Mouse (Mus musculus): ENCODE data around the gene Fthl17e. TPM values are rescaled to one million over a fixed set of nuclear protein-coding genes. Genes with fewer than 3 reads are reported as not detected.
"Not testable (repeated sequence)": the region's sequence is repeated elsewhere in the genome, so short reads cannot be mapped to it uniquely, and the experiment has no call there.

The Fthl17e gene
- not detected in 2 replicates for polyA plus RNA-seq (2015; fragmentation: Nextera tagmentation; extraction: Ambion mirVana)

GRCm38 (mm10) chrX:9033193-9033592 lies at the start of gene Fthl17e:
Fthl17e (plus strand) TSS chrX:9033493.
- no CpG with 5 or more reads among the region's 10 CpGs for WGBS
- H3K27ac ChIP-seq (ENCODE audit: low read length); ATAC-seq (ENCODE audit: low read depth); H3K4me1 ChIP-seq (replicated peaks; ENCODE audit: control insufficient read depth, insufficient read depth, low read length); H3K4me3 ChIP-seq (ENCODE audit: low read length); H3K36me3 ChIP-seq (ENCODE audit: control insufficient read depth, insufficient read depth, low read length); H3K27me3 ChIP-seq (ENCODE audit: control insufficient read depth, insufficient read depth, low read depth, low read length); H3K9ac ChIP-seq (ENCODE audit: low read length); H3K9me3 ChIP-seq (ENCODE audit: control insufficient read depth, low read length); H3K4me2 ChIP-seq (ENCODE audit: low read depth, low read length): not testable (repeated sequence)

GRCm38 (mm10) chrX:8986655-8987054 lies 46.6 kb upstream of the Fthl17e start, which contains the start of gene Fthl17d:
Fthl17d (minus strand) TSS chrX:8986755.
- H3K4me3 ChIP-seq (ENCODE audit: low read length); H3K27me3 ChIP-seq (ENCODE audit: control insufficient read depth, insufficient read depth, low read depth, low read length); H3K27ac ChIP-seq (ENCODE audit: low read length); H3K4me2 ChIP-seq (ENCODE audit: low read depth, low read length); H3K9ac ChIP-seq (ENCODE audit: low read length); ATAC-seq (ENCODE audit: low read depth); H3K36me3 ChIP-seq (ENCODE audit: control insufficient read depth, insufficient read depth, low read length); H3K9me3 ChIP-seq (ENCODE audit: control insufficient read depth, low read length); H3K4me1 ChIP-seq (replicated peaks; ENCODE audit: control insufficient read depth, insufficient read depth, low read length): not testable (repeated sequence)
- no CpG with 5 or more reads among the region's 9 CpGs for WGBS

DNA sequence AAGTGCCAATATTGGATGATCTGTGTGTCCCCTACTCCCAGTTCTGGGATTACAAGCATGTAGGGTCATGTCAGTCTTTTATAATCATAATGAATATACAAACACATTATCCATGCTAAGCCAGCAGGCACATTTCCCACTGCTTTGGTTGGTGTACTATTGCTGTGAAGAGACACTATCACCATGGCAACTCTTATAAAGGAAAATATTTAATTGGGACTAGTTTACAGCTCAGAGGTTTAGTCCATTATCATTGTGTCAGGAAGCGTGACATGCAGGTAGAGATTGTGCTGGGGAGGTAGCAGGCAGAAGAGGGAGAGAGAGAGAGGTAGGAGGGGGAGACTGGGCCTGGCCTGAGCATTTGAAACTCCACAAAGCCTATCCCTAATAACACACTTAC lies 17.2 kb upstream of the Fthl17e start:
- Histone ChIP-seq H3K36me3 (ENCODE audit: control insufficient read depth, insufficient read depth, low read length) (no peaks in the 10 kb centered on the region), H3K4me1 (replicated peaks; ENCODE audit: control insufficient read depth, insufficient read depth, low read length) (no peaks in the 10 kb centered on the region), H3K27ac (ENCODE audit: low read length) (no peak overlapping the region), H3K9ac (ENCODE audit: low read length) (no peak overlapping the region), H3K4me3 (ENCODE audit: low read length) (no peak overlapping the region), H3K4me2 (ENCODE audit: low read depth, low read length) (no peak overlapping the region), H3K9me3 (ENCODE audit: control insufficient read depth, low read length) (no peaks in the 10 kb centered on the region), H3K27me3 (ENCODE audit: control insufficient read depth, insufficient read depth, low read depth, low read length) (no peaks in the 10 kb centered on the region)
- no peak for ATAC-seq (ENCODE audit: low read depth)
- WGBS, result 60% methylated on average over 1 of the region's 1 CpGs

- no peak for ATAC-seq (ENCODE audit: low read depth)
- no peak overlapping the region for H3K4me3 ChIP-seq (ENCODE audit: low read length)
- no peak overlapping the region for H3K27ac ChIP-seq (ENCODE audit: low read length)
- WGBS, result 51% methylated on average over 10 of the region's 10 CpGs
- H3K4me1 ChIP-seq (replicated peaks; ENCODE audit: control insufficient read depth, insufficient read depth, low read length), result no peaks in the 10 kb centered on the region
- no peaks in the 10 kb centered on the region for H3K36me3 ChIP-seq (ENCODE audit: control insufficient read depth, insufficient read depth, low read length)
- no peaks in the 10 kb centered on the region for H3K27me3 ChIP-seq (ENCODE audit: control insufficient read depth, insufficient read depth, low read depth, low read length)
- H3K4me2 ChIP-seq (ENCODE audit: low read depth, low read length), result no peak overlapping the region
- H3K9ac ChIP-seq (ENCODE audit: low read length), result no peak overlapping the region
- H3K9me3 ChIP-seq (ENCODE audit: control insufficient read depth, low read length), result no peaks in the 10 kb centered on the region
Observed at GRCm38 (mm10) chrX:9019481-9019880, 13.8 kb upstream of the Fthl17e start.

GRCm38 (mm10) chrX:9041611-9042010 lies 8.3 kb downstream of the Fthl17e start:
- not testable (repeated sequence) for ATAC-seq (ENCODE audit: low read depth); H3K9me3 ChIP-seq (ENCODE audit: control insufficient read depth, low read length); H3K4me3 ChIP-seq (ENCODE audit: low read length); H3K36me3 ChIP-seq (ENCODE audit: control insufficient read depth, insufficient read depth, low read length); H3K4me2 ChIP-seq (ENCODE audit: low read depth, low read length); H3K27me3 ChIP-seq (ENCODE audit: control insufficient read depth, insufficient read depth, low read depth, low read length); H3K27ac ChIP-seq (ENCODE audit: low read length); H3K4me1 ChIP-seq (replicated peaks; ENCODE audit: control insufficient read depth, insufficient read depth, low read length); H3K9ac ChIP-seq (ENCODE audit: low read length)
- WGBS, result 33% methylated on average over 3 of the region's 4 CpGs

DNA sequence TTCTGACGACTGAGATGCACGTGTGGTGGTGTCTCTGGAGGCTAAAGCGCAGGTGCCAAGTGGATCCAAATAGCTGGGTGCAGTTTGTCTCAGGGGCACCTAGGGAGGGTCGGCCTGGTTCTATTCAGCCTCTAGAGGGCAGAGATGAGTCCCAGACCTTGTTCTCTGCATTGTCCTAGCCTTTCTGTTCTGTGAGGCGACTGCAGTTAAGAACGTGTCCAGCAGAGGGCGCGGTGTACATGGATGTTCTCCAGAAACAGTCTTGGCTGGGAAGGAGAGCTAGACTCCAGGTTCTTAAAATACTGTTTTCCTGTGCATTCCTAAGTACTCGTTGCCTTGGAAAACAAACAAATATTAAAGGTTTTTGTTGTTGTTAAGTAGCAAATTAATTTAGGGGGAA lies 27.7 kb downstream of the Fthl17e start:
- H3K4me3 ChIP-seq (ENCODE audit: low read length); H3K27me3 ChIP-seq (ENCODE audit: control insufficient read depth, insufficient read depth, low read depth, low read length); H3K9ac ChIP-seq (ENCODE audit: low read length); H3K27ac ChIP-seq (ENCODE audit: low read length); H3K4me2 ChIP-seq (ENCODE audit: low read depth, low read length); H3K36me3 ChIP-seq (ENCODE audit: control insufficient read depth, insufficient read depth, low read length); H3K4me1 ChIP-seq (replicated peaks; ENCODE audit: control insufficient read depth, insufficient read depth, low read length); ATAC-seq (ENCODE audit: low read depth); H3K9me3 ChIP-seq (ENCODE audit: control insufficient read depth, low read length): not testable (repeated sequence)
- whole genome bisulfite sequencing, result 10% methylated on average over 6 of the region's 9 CpGs

- no peak overlapping the region for H3K9ac ChIP-seq (ENCODE audit: low read length)
- H3K4me3 ChIP-seq (ENCODE audit: low read length), result no peak overlapping the region
- no peaks in the 10 kb centered on the region for H3K4me1 ChIP-seq (replicated peaks; ENCODE audit: control insufficient read depth, insufficient read depth, low read length)
- H3K9me3 ChIP-seq (ENCODE audit: control insufficient read depth, low read length), result no peaks in the 10 kb centered on the region
- no peak overlapping the region for H3K27ac ChIP-seq (ENCODE audit: low read length)
- H3K36me3 ChIP-seq (ENCODE audit: control insufficient read depth, insufficient read depth, low read length), result no peaks in the 10 kb centered on the region
- no peaks in the 10 kb centered on the region for H3K27me3 ChIP-seq (ENCODE audit: control insufficient read depth, insufficient read depth, low read depth, low read length)
- H3K4me2 ChIP-seq (ENCODE audit: low read depth, low read length), result no peak overlapping the region
- 86% methylated on average over 4 of the region's 4 CpGs for WGBS
- ATAC-seq (ENCODE audit: low read depth), result no peak
Observed at GRCm38 (mm10) chrX:9062101-9062500, 28.8 kb downstream of the Fthl17e start.

DNA sequence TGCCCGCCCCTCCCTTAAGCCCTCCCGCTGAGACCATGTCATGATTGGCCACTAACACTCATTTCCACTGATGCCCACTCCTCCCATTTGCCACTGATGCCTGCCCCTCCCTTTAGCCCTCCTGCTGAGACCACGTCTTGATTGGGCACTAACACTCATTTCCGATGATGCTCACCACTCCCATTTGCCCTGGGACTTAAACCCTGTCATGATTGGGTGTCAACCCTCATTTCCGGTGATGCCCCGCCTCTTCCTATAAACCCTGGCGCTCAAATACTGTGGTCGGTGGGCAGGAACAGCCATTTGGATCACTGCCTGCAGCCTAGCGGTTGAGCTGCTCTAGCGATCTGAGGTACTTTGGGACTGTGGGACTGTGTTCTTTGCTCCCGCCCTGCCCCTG lies 29.4 kb downstream of the Fthl17e start, which contains the start of gene Fthl17f:
TSS of gene Fthl17f (plus strand) at position 301 of the 400 bp plus-strand sequence.
- H3K27ac ChIP-seq (ENCODE audit: low read length); H3K4me2 ChIP-seq (ENCODE audit: low read depth, low read length); H3K9me3 ChIP-seq (ENCODE audit: control insufficient read depth, low read length); H3K36me3 ChIP-seq (ENCODE audit: control insufficient read depth, insufficient read depth, low read length); H3K4me3 ChIP-seq (ENCODE audit: low read length); H3K4me1 ChIP-seq (replicated peaks; ENCODE audit: control insufficient read depth, insufficient read depth, low read length); ATAC-seq (ENCODE audit: low read depth); H3K27me3 ChIP-seq (ENCODE audit: control insufficient read depth, insufficient read depth, low read depth, low read length); H3K9ac ChIP-seq (ENCODE audit: low read length): not testable (repeated sequence)
- 89% methylated on average over 11 of the region's 11 CpGs for WGBS

GRCm38 (mm10) chrX:9077699-9078098 lies 44.4 kb downstream of the Fthl17e start:
- not testable (repeated sequence) for H3K4me3 ChIP-seq (ENCODE audit: low read length); H3K9ac ChIP-seq (ENCODE audit: low read length); H3K9me3 ChIP-seq (ENCODE audit: control insufficient read depth, low read length); H3K4me2 ChIP-seq (ENCODE audit: low read depth, low read length); H3K4me1 ChIP-seq (replicated peaks; ENCODE audit: control insufficient read depth, insufficient read depth, low read length); H3K27me3 ChIP-seq (ENCODE audit: control insufficient read depth, insufficient read depth, low read depth, low read length); H3K36me3 ChIP-seq (ENCODE audit: control insufficient read depth, insufficient read depth, low read length); ATAC-seq (ENCODE audit: low read depth); H3K27ac ChIP-seq (ENCODE audit: low read length)
- WGBS, result 4% methylated on average over 6 of the region's 10 CpGs

Data from lung, embryonic 16.5 days (tissue).